Mouse (Mus musculus) liver, adult 2 months (tissue): ENCODE measurements around the gene Smim7.

ENCODE experiments used
- CTCF ChIP-seq: fragments of 200-500 bp; IDR thresholded peaks from 2 replicates; pipeline ENCODE4 v1.5.1; 2011; ENCODE audit warnings: low read depth, low read length, control low read depth
- POLR2A ChIP-seq: fragments of 200-500 bp; IDR thresholded peaks from 2 replicates; pipeline ENCODE4 v1.6.1; 2011; ENCODE audit warnings: low read length, control low read depth; ENCODE audit not compliant: insufficient read depth; ENCODE audit errors: extremely low read depth

DNA sequence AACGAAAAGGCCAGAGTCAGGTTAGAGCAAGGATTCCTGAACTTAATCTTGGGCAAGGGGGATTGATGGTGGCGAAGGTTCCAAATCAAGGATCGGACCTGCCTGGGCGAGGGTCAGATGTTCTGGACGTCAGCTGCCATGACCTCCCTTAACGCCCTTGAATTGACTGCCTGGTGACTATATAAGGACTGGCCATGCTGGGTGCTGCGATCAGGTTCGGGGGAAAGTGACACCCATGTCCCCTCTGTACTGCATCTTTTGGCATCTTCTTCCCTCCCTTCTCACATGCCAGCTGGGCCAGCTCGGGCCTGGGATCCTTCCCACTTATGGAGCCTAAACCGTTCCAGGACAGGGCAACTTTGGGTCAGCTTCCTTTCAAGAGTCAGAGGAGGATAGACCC, 1.6 kb upstream of the Smim7 start:
- no peak for TF ChIP-seq POLR2A
- TF ChIP-seq CTCF = no peak
